Mouse (Mus musculus): Measurements from ENCODE around the gene Hdac7. TPM values are rescaled to one million over a fixed set of nuclear protein-coding genes. Genes with fewer than 3 reads are reported as not detected.

Hdac7 gene
- total and polyA plus RNA-seq, 3 experiments: 3.9 to 117 (median 20.4) TPM

- Histone ChIP-seq H3K36me3 (replicated peaks) (no peaks in the 10 kb centered on the region), H3K4me1 (ENCODE audit: insufficient read depth, low read depth, low read length) (peaks cover 10% of the 10 kb centered on the region; the same call in 1 of the 2 replicates), H3K9me3 (replicated peaks) (no peaks in the 10 kb centered on the region), H3K4me3 (ENCODE audit: low read depth, low read length) (no peak overlapping the region), H3K27me3 (ENCODE audit: insufficient read depth, low read length) (peaks cover 53% of the 10 kb centered on the region)
- ATAC-seq (ENCODE audit: extremely low read depth, insufficient number of reproducible peaks, low FRiP score, poor library complexity, severe bottlenecking) (no peak), DNase-seq (ENCODE audit: low spot score) (no peak)
- TF ChIP-seq GATA1 (IDR thresholded peaks at IDR 0.05; ENCODE audit: borderline replicate concordance, low read length): no peak
- no peak for TF ChIP-seq CTCF (IDR thresholded peaks at IDR 0.05; ENCODE audit: low read depth, low read length)
- no peak for TF ChIP-seq POLR2AphosphoS5 (IDR thresholded peaks at IDR 0.05; ENCODE audit: insufficient replicate concordance, low read depth, low read length)
- no peak for TF ChIP-seq GATA2 (IDR thresholded peaks at IDR 0.05; ENCODE audit: borderline replicate concordance, low read depth, low read length)
- TF ChIP-seq TAL1 (conservative IDR thresholded peaks at IDR 0.05; ENCODE audit: low read depth, low read length): no peak
Measured at GRCm38 (mm10) chr15:97754476-97754875, 89.8 kb downstream of the Hdac7 start.

DNA sequence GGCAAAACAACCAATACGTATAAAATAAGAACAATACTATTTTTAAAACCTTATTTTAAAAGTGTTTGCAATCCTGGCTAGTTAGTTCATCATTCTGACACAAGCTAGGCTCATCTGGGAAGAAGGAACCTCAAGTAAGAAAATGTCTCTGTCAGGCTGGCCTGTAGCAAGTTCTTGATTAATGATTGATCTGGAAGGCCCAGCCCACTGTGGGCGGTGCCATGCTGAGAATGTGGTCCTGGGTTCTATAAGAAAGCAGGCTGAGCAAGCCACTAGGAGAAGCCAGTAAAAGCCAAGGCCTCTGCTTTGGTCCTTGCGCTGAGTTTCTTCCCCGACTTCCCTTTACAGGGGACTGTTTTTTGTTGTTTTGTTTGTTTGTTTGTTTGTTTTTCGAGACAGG is 91.8 kb downstream of the Hdac7 start:
- ATAC-seq (ENCODE audit: extremely low read depth, insufficient number of reproducible peaks, low FRiP score, poor library complexity, severe bottlenecking): no peak
- H3K4me1 ChIP-seq (ENCODE audit: insufficient read depth, low read depth, low read length): peaks cover 17% of the 10 kb centered on the region

DNA sequence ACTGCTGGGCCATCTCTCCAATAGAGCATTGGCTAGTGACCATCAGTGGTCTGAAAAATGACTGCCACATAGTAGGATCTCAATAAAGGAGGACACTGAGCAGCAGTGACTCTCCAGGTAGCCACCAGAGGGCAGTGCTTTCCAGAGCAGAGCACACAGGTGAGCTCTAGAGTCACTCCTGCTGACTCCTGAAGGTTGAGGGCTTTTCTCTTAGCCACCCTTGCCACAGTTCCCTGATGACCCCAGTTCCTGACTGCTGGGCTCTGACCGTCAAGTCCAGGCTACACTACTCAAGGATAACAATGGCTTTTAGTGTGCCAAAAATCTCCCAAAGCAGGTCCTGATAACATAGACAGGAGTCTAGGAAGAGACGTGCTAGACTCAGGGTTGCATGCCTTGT is 92.6 kb downstream of the Hdac7 start:
- H3K27me3 ChIP-seq (ENCODE audit: insufficient read depth, low read length): peaks cover 38% of the 10 kb centered on the region
- peaks cover 11% of the 10 kb centered on the region for H3K36me3 ChIP-seq (replicated peaks)
- H3K4me1 ChIP-seq (ENCODE audit: insufficient read depth, low read depth, low read length): peaks cover 21% of the 10 kb centered on the region
- ATAC-seq (ENCODE audit: extremely low read depth, insufficient number of reproducible peaks, low FRiP score, poor library complexity, severe bottlenecking) (no peak), DNase-seq (ENCODE audit: low spot score) (no peak)
- no peaks in the 10 kb centered on the region for H3K9me3 ChIP-seq (replicated peaks)
- no peak overlapping the region for H3K4me3 ChIP-seq (ENCODE audit: low read depth, low read length)
- TF ChIP-seq GATA1 (IDR thresholded peaks at IDR 0.05; ENCODE audit: borderline replicate concordance, low read length): no peak
- TF ChIP-seq POLR2AphosphoS5 (IDR thresholded peaks at IDR 0.05; ENCODE audit: insufficient replicate concordance, low read depth, low read length): no peak
- peak; percentile 20; the same call in 1 of the 2 replicates for TF ChIP-seq CTCF (IDR thresholded peaks at IDR 0.05; ENCODE audit: low read depth, low read length)

More for the DNA sequence above, 91.8 kb downstream of the Hdac7 start:
- Histone ChIP-seq H3K27me3 (ENCODE audit: insufficient read depth, low read length) (peaks cover 40% of the 10 kb centered on the region), H3K36me3 (replicated peaks) (peaks cover 4% of the 10 kb centered on the region), H3K9me3 (replicated peaks) (no peaks in the 10 kb centered on the region), H3K4me3 (ENCODE audit: low read depth, low read length) (no peak overlapping the region)
- DNase-seq (ENCODE audit: low spot score): no peak
- TF ChIP-seq GATA1 (IDR thresholded peaks at IDR 0.05; ENCODE audit: borderline replicate concordance, low read length): no peak
- TF ChIP-seq TAL1 (conservative IDR thresholded peaks at IDR 0.05; ENCODE audit: low read depth, low read length): no peak
- no peak for TF ChIP-seq GATA2 (IDR thresholded peaks at IDR 0.05; ENCODE audit: borderline replicate concordance, low read depth, low read length)
- TF ChIP-seq POLR2AphosphoS5 (IDR thresholded peaks at IDR 0.05; ENCODE audit: insufficient replicate concordance, low read depth, low read length): no peak
- TF ChIP-seq CTCF (IDR thresholded peaks at IDR 0.05; ENCODE audit: low read depth, low read length): no peak

DNA sequence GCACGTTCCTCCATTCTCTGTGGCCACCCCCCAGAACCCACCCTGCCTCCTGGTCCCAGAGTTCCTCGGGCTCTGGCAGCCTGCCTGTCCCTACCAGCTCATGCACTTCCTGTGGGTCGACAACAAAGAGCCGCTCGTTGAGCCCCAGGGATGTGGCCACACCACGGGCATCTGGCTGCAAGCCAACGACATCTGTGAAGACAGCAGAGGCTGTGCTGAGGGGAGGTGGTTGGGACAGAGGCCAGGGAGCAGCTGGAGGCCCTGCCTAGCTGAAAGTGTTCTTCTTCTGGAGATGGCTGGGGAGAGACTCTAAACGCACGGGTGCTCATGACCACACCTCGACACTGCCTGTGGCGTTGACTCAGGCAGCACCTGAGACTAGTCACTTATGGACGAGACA is 93.6 kb downstream of the Hdac7 start:
- ATAC-seq (ENCODE audit: extremely low read depth, insufficient number of reproducible peaks, low FRiP score, poor library complexity, severe bottlenecking): no peak
- Histone ChIP-seq H3K4me1 (ENCODE audit: insufficient read depth, low read depth, low read length) (peaks cover 22% of the 10 kb centered on the region), H3K4me3 (ENCODE audit: low read depth, low read length) (peak overlapping the region; percentile 23; the same call in 1 of the 2 replicates), H3K27me3 (ENCODE audit: insufficient read depth, low read length) (peaks cover 34% of the 10 kb centered on the region; the same call in 1 of the 2 replicates), H3K36me3 (replicated peaks) (peaks cover 17% of the 10 kb centered on the region), H3K9me3 (replicated peaks) (no peaks in the 10 kb centered on the region)
- DNase-seq (ENCODE audit: low spot score): peak; percentile 63
- TF ChIP-seq TAL1 (conservative IDR thresholded peaks at IDR 0.05; ENCODE audit: low read depth, low read length) (no peak), GATA2 (IDR thresholded peaks at IDR 0.05; ENCODE audit: borderline replicate concordance, low read depth, low read length) (no peak), CTCF (IDR thresholded peaks at IDR 0.05; ENCODE audit: low read depth, low read length) (no peak), POLR2AphosphoS5 (IDR thresholded peaks at IDR 0.05; ENCODE audit: insufficient replicate concordance, low read depth, low read length) (no peak), GATA1 (IDR thresholded peaks at IDR 0.05; ENCODE audit: borderline replicate concordance, low read length) (no peak)

GRCm38 (mm10) chr15:97749841-97750240 is 94.5 kb downstream of the Hdac7 start:
- DNase-seq (ENCODE audit: low spot score) (no peak), ATAC-seq (ENCODE audit: extremely low read depth, insufficient number of reproducible peaks, low FRiP score, poor library complexity, severe bottlenecking) (no peak)
- Histone ChIP-seq H3K9me3 (replicated peaks) (no peaks in the 10 kb centered on the region), H3K27me3 (ENCODE audit: insufficient read depth, low read length) (peaks cover 34% of the 10 kb centered on the region; the same call in 1 of the 2 replicates), H3K4me1 (ENCODE audit: insufficient read depth, low read depth, low read length) (peaks cover 30% of the 10 kb centered on the region), H3K4me3 (ENCODE audit: low read depth, low read length) (peak overlapping the region; percentile 21; the same call in 1 of the 2 replicates), H3K36me3 (replicated peaks) (peaks cover 24% of the 10 kb centered on the region)
- TF ChIP-seq GATA1 (IDR thresholded peaks at IDR 0.05; ENCODE audit: borderline replicate concordance, low read length) (no peak), CTCF (IDR thresholded peaks at IDR 0.05; ENCODE audit: low read depth, low read length) (no peak), TAL1 (conservative IDR thresholded peaks at IDR 0.05; ENCODE audit: low read depth, low read length) (no peak)

GRCm38 (mm10) chr15:97749397-97749796 is 94.9 kb downstream of the Hdac7 start:
- Histone ChIP-seq H3K27me3 (ENCODE audit: insufficient read depth, low read length) (peaks cover 34% of the 10 kb centered on the region; the same call in 1 of the 2 replicates), H3K4me3 (ENCODE audit: low read depth, low read length) (no peak overlapping the region), H3K9me3 (replicated peaks) (no peaks in the 10 kb centered on the region), H3K4me1 (ENCODE audit: insufficient read depth, low read depth, low read length) (peaks cover 33% of the 10 kb centered on the region), H3K36me3 (replicated peaks) (peaks cover 24% of the 10 kb centered on the region)
- no peak for ATAC-seq (ENCODE audit: extremely low read depth, insufficient number of reproducible peaks, low FRiP score, poor library complexity, severe bottlenecking)
- TF ChIP-seq TAL1 (conservative IDR thresholded peaks at IDR 0.05; ENCODE audit: low read depth, low read length): no peak
- no peak for TF ChIP-seq POLR2AphosphoS5 (IDR thresholded peaks at IDR 0.05; ENCODE audit: insufficient replicate concordance, low read depth, low read length)
- TF ChIP-seq GATA1 (IDR thresholded peaks at IDR 0.05; ENCODE audit: borderline replicate concordance, low read length): no peak
- TF ChIP-seq CTCF (IDR thresholded peaks at IDR 0.05; ENCODE audit: low read depth, low read length): no peak
- no peak for TF ChIP-seq GATA2 (IDR thresholded peaks at IDR 0.05; ENCODE audit: borderline replicate concordance, low read depth, low read length)
- no peak for DNase-seq (ENCODE audit: low spot score)
